27 mouse cellular contexts compared by ENCODE assay signal in the genomic region with DNA sequence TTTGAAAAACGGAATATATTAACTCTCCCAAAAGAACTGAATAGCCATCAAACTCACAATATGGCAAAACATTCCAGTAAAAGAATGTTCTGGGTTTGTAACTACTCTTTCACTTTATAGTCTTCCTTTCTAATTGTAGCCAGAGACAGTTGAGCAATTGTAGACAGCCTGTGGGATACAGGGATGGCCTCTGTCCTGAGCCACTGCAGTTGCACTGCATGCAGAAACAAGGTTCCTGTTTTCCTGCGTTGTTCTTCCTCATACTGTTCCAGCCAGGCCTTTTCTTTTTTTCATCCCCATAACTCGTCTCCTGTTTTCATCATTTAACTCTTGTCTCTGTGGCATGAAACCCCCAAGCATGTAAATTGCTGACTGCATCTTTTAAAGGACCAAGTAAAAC.
"Had no signal": no experiment of that assay in that cellular context is flagged by ENCODE, and none has a peak within 500 bp of the region (broad histone marks: within the 10 kb centered on the region; RNA-seq: fewer than 3 reads in every experiment).

No protein-coding gene starts in this region.

- H3K36me3 ChIP-seq: embryonic facial prominence, embryonic 12.5 days; embryonic facial prominence, embryonic 13.5 days; embryonic facial prominence, embryonic 15.5 days; forebrain, embryonic 10.5 days; forebrain, embryonic 12.5 days; forebrain, embryonic 15.5 days had no signal

- H3K27ac ChIP-seq: embryonic facial prominence, embryonic 12.5 days; embryonic facial prominence, embryonic 13.5 days; embryonic facial prominence, embryonic 15.5 days; forebrain, embryonic 10.5 days; forebrain, embryonic 12.5 days; forebrain, embryonic 13.5 days; forebrain, embryonic 15.5 days; gastrocnemius, adult 2 months; heart, adult 2 months had no signal

- H3K9me3 ChIP-seq: embryonic facial prominence, embryonic 12.5 days; embryonic facial prominence, embryonic 13.5 days; embryonic facial prominence, embryonic 15.5 days; forebrain, embryonic 10.5 days; forebrain, embryonic 12.5 days; forebrain, embryonic 13.5 days; forebrain, embryonic 15.5 days had no signal

- ATAC-seq: forebrain, embryonic 13.5 days; forebrain, embryonic 14.5 days; forebrain, embryonic 15.5 days; forebrain, embryonic 16.5 days; forebrain, postnatal 0 days had no signal

- DNase-seq: cerebellum, adult 2 months; cerebellum, adult 8-10 months; cerebellum, adult 9-10 months; cerebellum, adult 9-11 months; cerebellum, postnatal 10 days; cerebellum, postnatal 14 days; cerebellum, postnatal 25 days; cerebellum, postnatal 36 days; embryo, embryonic 11 days; forebrain, postnatal 0 days; gastrocnemius, adult 2 months; gastrocnemius, postnatal 10 days; gastrocnemius, postnatal 14 days; gastrocnemius, postnatal 25 days; gastrocnemius, postnatal 36 days; heart, adult 18-20 months; heart, adult 2 months had no signal

- H3K4me3 ChIP-seq: embryonic facial prominence, embryonic 12.5 days; embryonic facial prominence, embryonic 13.5 days; embryonic facial prominence, embryonic 15.5 days; erythroblast, embryonic 14.5 days; forebrain, embryonic 10.5 days; forebrain, embryonic 12.5 days; forebrain, embryonic 13.5 days; forebrain, embryonic 15.5 days; gastrocnemius, adult 2 months; heart, adult 2 months had no signal

- H3K27me3 ChIP-seq: embryonic facial prominence, embryonic 12.5 days; embryonic facial prominence, embryonic 13.5 days; embryonic facial prominence, embryonic 15.5 days; forebrain, embryonic 13.5 days; forebrain, embryonic 15.5 days had no signal
